23 mouse cellular contexts compared by ENCODE assay signal in the genomic region with DNA sequence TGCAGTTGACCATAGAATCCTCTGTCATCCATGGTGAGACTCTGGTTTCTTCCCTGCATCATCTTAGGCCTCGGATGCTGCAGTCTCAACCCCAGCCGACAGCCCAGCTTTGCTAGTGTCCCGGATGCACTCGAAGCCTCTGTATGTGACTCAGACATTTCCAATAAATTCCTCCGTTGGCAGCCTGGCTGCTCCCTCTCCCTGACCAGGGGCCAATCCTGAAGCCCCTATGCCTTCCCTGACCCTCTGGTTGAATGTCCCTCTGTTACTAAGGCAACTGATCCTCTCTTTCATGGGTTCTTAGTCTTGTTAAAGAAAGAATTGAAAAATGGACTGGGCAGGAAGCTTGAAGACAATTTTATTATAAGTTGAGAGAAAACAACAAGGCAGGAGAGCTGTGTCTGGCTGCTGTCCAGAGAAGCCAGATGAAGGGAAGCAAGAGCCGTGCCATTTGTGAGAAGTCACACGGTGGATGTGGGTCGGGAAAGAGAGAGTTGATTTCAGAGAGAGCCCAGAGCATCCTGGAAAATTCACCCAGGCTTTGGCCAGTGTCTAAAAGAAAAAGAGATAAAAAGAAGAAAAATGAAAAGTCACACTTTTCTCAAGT.
A peak's percentile ranks its signal among the peaks of the same experiment; 100 is the strongest.
DNase-seq lines count a peak whose midpoint lies in the region; ATAC-seq lines count a peak whose summit lies in the region.
"Had no signal": no experiment of that assay in that cellular context is flagged by ENCODE, and none has a peak within 500 bp of the region (broad histone marks: within the 10 kb centered on the region; RNA-seq: fewer than 3 reads in every experiment).

No protein-coding gene starts in this region.

- no peak overlapping the region for H3K4me2 ChIP-seq in hindbrain, embryonic 16.5 days (ENCODE audit: low read length)
- no peak overlapping the region for H3K4me2 ChIP-seq in hindbrain, embryonic 12.5 days (replicated peaks)
- no peak overlapping the region for H3K4me2 ChIP-seq in midbrain, embryonic 13.5 days (replicated peaks)
- H3K4me2 ChIP-seq: heart, embryonic 12.5 days; limb, embryonic 13.5 days; liver, embryonic 13.5 days; lung, embryonic 14.5 days had no signal

- H3K4me1 ChIP-seq in hindbrain, embryonic 16.5 days (ENCODE audit: control insufficient read depth, insufficient read depth, low read depth, low read length): peaks cover 4% of the 10 kb centered on the region; the same call in 1 of the 2 replicates
- peaks cover 9% of the 10 kb centered on the region for H3K4me1 ChIP-seq in hindbrain, embryonic 12.5 days
- H3K4me1 ChIP-seq in midbrain, embryonic 13.5 days (replicated peaks): peaks cover 11% of the 10 kb centered on the region
- H3K4me1 ChIP-seq: heart, embryonic 12.5 days; limb, embryonic 13.5 days; liver, embryonic 13.5 days had no signal

- WGBS in hindbrain, embryonic 16.5 days: 39% methylated on average over 8 of the region's 8 CpGs
- 50% methylated on average over 8 of the region's 8 CpGs for WGBS in hindbrain, embryonic 12.5 days
- 14% methylated on average over 8 of the region's 8 CpGs for WGBS in midbrain, embryonic 13.5 days

- H3K9me3 ChIP-seq in hindbrain, embryonic 16.5 days (ENCODE audit: control insufficient read depth, low read length): 0 out of 2 replicates have a peak, but pooled peaks cover 2% of the 10 kb centered on the region
- no peaks in the 10 kb centered on the region for H3K9me3 ChIP-seq in hindbrain, embryonic 12.5 days (replicated peaks)
- peaks cover 4% of the 10 kb centered on the region; the same call in 1 of the 2 replicates for H3K9me3 ChIP-seq in midbrain, embryonic 13.5 days
- H3K9me3 ChIP-seq: heart, embryonic 12.5 days; hindbrain, embryonic 10.5 days; limb, embryonic 13.5 days; liver, embryonic 13.5 days had no signal

- no peak overlapping the region for H3K4me3 ChIP-seq in hindbrain, embryonic 16.5 days (ENCODE audit: low read length)
- H3K4me3 ChIP-seq in hindbrain, embryonic 12.5 days: no peak overlapping the region
- H3K4me3 ChIP-seq in midbrain, embryonic 13.5 days (replicated peaks): no peak overlapping the region
- H3K4me3 ChIP-seq: heart, embryonic 12.5 days; hindbrain, embryonic 10.5 days; limb, embryonic 13.5 days; liver, embryonic 13.5 days had no signal

- peak; percentile 34 for DNase-seq in embryo, embryonic 10 days (ENCODE audit: low spot score)
- DNase-seq in embryo, embryonic 11 days: no peak
- no peak for DNase-seq in layer of hippocampus, postnatal 10 days (ENCODE audit: low spot score in 2 of 2)
- DNase-seq: adrenal gland, postnatal 25 days; cerebellum, adult 11-12 months; forebrain, postnatal 0 days; gastrocnemius, postnatal 14 days; heart, adult 18-20 months; heart, postnatal 10 days; kidney, adult 2 months; liver, embryonic 13.5 days; lung, embryonic 14.5 days; thymus, adult 18-20 months had no signal

- H3K27me3 ChIP-seq in hindbrain, embryonic 16.5 days (replicated peaks; ENCODE audit: control insufficient read depth, insufficient read depth, low read length): no peaks in the 10 kb centered on the region; the same call in 1 of the 2 replicates
- H3K27me3 ChIP-seq in hindbrain, embryonic 12.5 days: peaks cover 7% of the 10 kb centered on the region; the same call in 1 of the 2 replicates
- peaks cover 27% of the 10 kb centered on the region for H3K27me3 ChIP-seq in midbrain, embryonic 13.5 days
- H3K27me3 ChIP-seq: heart, embryonic 12.5 days; limb, embryonic 13.5 days; liver, embryonic 13.5 days had no signal

- ATAC-seq in hindbrain, embryonic 16.5 days: peak; percentile 58; the same call in 1 of the 2 replicates
- ATAC-seq in hindbrain, embryonic 12.5 days (ENCODE audit: low FRiP score): no peak
- ATAC-seq in midbrain, embryonic 13.5 days: peak; percentile 44; the same call in 1 of the 2 replicates
- ATAC-seq in erythroblast, adult 5-6 weeks (replicated peaks; ENCODE audit: low FRiP score, poor library complexity, severe bottlenecking): no peak
- ATAC-seq: CD4-positive, CD25-positive, alpha-beta regulatory T cell, adult 4 months; forebrain, postnatal 0 days; inflammation-experienced regulatory T-cells, adult 6 months had no signal

- H3K9ac ChIP-seq in hindbrain, embryonic 16.5 days (ENCODE audit: low read depth, low read length): no peak overlapping the region
- H3K9ac ChIP-seq in hindbrain, embryonic 12.5 days: no peak overlapping the region
- no peak overlapping the region for H3K9ac ChIP-seq in midbrain, embryonic 13.5 days (replicated peaks)
- H3K9ac ChIP-seq: forebrain, postnatal 0 days; heart, embryonic 12.5 days; limb, embryonic 13.5 days; liver, embryonic 13.5 days; lung, embryonic 14.5 days had no signal

- no peaks in the 10 kb centered on the region for H3K36me3 ChIP-seq in hindbrain, embryonic 16.5 days (ENCODE audit: control insufficient read depth, insufficient read depth, low read length)
- no peaks in the 10 kb centered on the region for H3K36me3 ChIP-seq in hindbrain, embryonic 12.5 days
- H3K36me3 ChIP-seq in midbrain, embryonic 13.5 days: no peaks in the 10 kb centered on the region
- H3K36me3 ChIP-seq: heart, embryonic 12.5 days; hindbrain, embryonic 10.5 days; limb, embryonic 13.5 days; liver, embryonic 13.5 days had no signal

- no peak overlapping the region for H3K27ac ChIP-seq in hindbrain, embryonic 16.5 days (ENCODE audit: low read depth, low read length)
- no peak overlapping the region for H3K27ac ChIP-seq in hindbrain, embryonic 12.5 days
- no peak overlapping the region for H3K27ac ChIP-seq in midbrain, embryonic 13.5 days
- H3K27ac ChIP-seq: hindbrain, embryonic 10.5 days; kidney, postnatal 0 days; limb, embryonic 13.5 days; liver, embryonic 13.5 days had no signal

Comparison
In these comparisons a context has a peak if more than half of its experiments do, and no peak if none do; other contexts are left out.
1. ATAC-seq: peak in hindbrain, embryonic 16.5 days (single experiment) and midbrain, embryonic 13.5 days (single experiment); none in hindbrain, embryonic 12.5 days (single experiment) and erythroblast, adult 5-6 weeks (single experiment).